Mouse (Mus musculus) forebrain, embryonic 13.5 days (tissue): ENCODE measurements around the gene Cdk1. TPM values are rescaled to one million over a fixed set of nuclear protein-coding genes. Genes with fewer than 3 reads are reported as not detected.

Source experiments
- ATAC-seq: fragments of 200-750 bp; cut with Nextera tagmentation; 2 replicates; pipeline ENCODE4 v1.8.0; 2017
- H3K27ac ChIP-seq: fragments of 300-500 bp; sonication (generic); 2 replicates; pipeline ENCODE4 v1.5.1; 2015; ENCODE audit warnings: inconsistent platforms, mild to moderate bottlenecking, moderate library complexity
- H3K27me3 ChIP-seq: fragments of 300-500 bp; sonication (generic); 2 replicates; pipeline ENCODE4 v1.6.1; 2015; ENCODE audit warnings: mild to moderate bottlenecking, inconsistent platforms
- H3K36me3 ChIP-seq: fragments of 300-500 bp; sonication (generic); 2 replicates; pipeline ENCODE4 v1.6.1; 2015; ENCODE audit warnings: mild to moderate bottlenecking, inconsistent platforms; ENCODE audit not compliant: poor library complexity, severe bottlenecking
- H3K4me1 ChIP-seq: fragments of 300-500 bp; sonication (generic); 2 replicates; pipeline ENCODE4 v1.6.1; 2015; ENCODE audit warnings: inconsistent platforms
- H3K4me2 ChIP-seq: fragments of 300-500 bp; sonication (generic); 2 replicates; pipeline ENCODE4 v1.6.1; 2015; ENCODE audit warnings: inconsistent platforms, mild to moderate bottlenecking, moderate library complexity
- H3K4me3 ChIP-seq: fragments of 300-500 bp; sonication (generic); 2 replicates; pipeline ENCODE4 v1.5.1; 2015; ENCODE audit warnings: mild to moderate bottlenecking, inconsistent platforms
- H3K9ac ChIP-seq: fragments of 300-500 bp; sonication (generic); 2 replicates; pipeline ENCODE4 v1.6.1; 2015; ENCODE audit warnings: mild to moderate bottlenecking, inconsistent platforms
- H3K9me3 ChIP-seq: fragments of 300-500 bp; sonication (generic); replicated peaks from 2 replicates; pipeline ENCODE4 v1.6.1; 2016; ENCODE audit warnings: inconsistent platforms
- WGBS: fragments of 180-500 bp; shearing (Covaris S2); methylation state at CpG from one replicate; pipeline ENCODE4 v1.1.7; 2015; 5-methylcytosine and 5-hydroxymethylcytosine counted together
- polyA plus RNA-seq: library from polyadenylated mRNA; unstranded; fragments of >200 nt; fragmentation: Nextera tagmentation; extraction: Ambion mirVana; gene quantifications from 2 replicates; pipeline ENCODE4 v1.2.1, GENCODE M21; 2015

Gene Cdk1
- polyA plus RNA-seq, result 365 and 378 TPM in 2 replicates

DNA sequence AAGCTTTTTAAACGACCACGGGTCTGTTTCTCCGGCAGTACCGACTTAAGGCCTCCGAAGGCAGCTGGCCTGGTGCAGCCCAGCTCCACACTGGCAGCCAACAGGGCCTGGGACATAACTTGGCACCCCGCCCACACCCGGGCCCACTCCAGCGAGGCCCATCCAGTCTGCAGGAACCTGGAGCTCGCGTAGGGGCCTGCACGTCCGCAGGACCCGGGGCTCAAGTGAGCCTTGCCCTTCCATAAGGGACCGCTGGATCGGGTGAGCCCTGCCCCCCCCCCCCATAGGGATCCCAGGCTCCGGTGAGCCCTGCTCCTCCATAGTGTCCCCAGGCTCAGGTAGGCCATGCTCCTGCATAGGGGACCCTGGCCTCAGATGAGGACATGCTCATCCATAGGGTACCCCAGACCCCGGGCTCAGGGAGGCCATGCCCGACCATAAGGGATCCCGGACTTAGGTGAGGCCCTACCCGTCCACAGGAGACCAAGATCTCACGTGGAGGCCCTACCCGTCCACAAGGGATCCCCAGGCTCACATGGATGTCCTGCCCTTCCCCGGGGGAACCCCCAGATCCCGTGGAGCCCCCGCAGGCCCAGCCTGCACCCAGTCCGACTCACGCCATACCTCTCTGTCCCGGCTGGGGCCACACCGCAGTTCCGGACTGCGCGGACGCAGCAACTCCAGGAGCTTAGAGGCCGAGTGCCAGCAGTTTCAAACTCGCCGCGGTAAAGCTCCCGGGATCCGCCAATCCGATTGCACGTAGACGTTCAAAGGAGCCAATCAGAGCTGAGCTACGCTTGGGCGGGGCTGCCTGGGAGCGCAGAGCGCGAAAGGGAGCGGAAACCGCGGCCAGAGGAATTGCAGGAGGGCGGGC, at the start of gene Cdk1:
Gene Cdk1 (minus strand): TSS at position 727 of the 874 bp plus-strand sequence.
- Histone ChIP-seq H3K36me3 (peaks cover 30% of the 10 kb centered on the region), H3K27me3 (no peaks in the 10 kb centered on the region), H3K4me1 (peaks cover 41% of the 10 kb centered on the region), H3K9me3 (no peaks in the 10 kb centered on the region), H3K27ac (peak within 1 kb of the TSS; percentile 61), H3K4me2 (peak within 1 kb of the TSS; percentile 80), H3K4me3 (peak within 1 kb of the TSS; percentile 76), H3K9ac (peak within 1 kb of the TSS; percentile 81)
- under 1% methylated on average over 49 of the region's 51 CpGs for WGBS
- ATAC-seq, result peak; percentile 98

GRCm38 (mm10) chr10:69399814-69400385, 47.2 kb upstream of the Cdk1 start:
- no peak for ATAC-seq
- peaks cover 25% of the 10 kb centered on the region for H3K4me1 ChIP-seq
- H3K27me3 ChIP-seq, result peaks cover 60% of the 10 kb centered on the region
- no peaks in the 10 kb centered on the region for H3K9me3 ChIP-seq
- H3K9ac ChIP-seq, result 0 out of 2 replicates have a peak overlapping the region, but pooled peaks have one; percentile 64
- WGBS, result 3% methylated on average over 17 of the region's 17 CpGs
- H3K27ac ChIP-seq, result no peak overlapping the region
- no peaks in the 10 kb centered on the region for H3K36me3 ChIP-seq
- H3K4me3 ChIP-seq, result peak overlapping the region; percentile 55
- peak overlapping the region; percentile 99 for H3K4me2 ChIP-seq

GRCm38 (mm10) chr10:69398763-69399590, 46.2 kb upstream of the Cdk1 start, which contains the start of gene Ank3:
Gene Ank3, plus strand, starts transcription at chr10:69398773.
- peaks cover 25% of the 10 kb centered on the region for H3K4me1 ChIP-seq
- H3K9ac ChIP-seq, result peak within 1 kb of the TSS; percentile 64
- peaks cover 61% of the 10 kb centered on the region for H3K27me3 ChIP-seq
- H3K9me3 ChIP-seq, result no peaks in the 10 kb centered on the region
- H3K4me2 ChIP-seq, result peak within 1 kb of the TSS; percentile 99
- H3K36me3 ChIP-seq, result no peaks in the 10 kb centered on the region
- H3K4me3 ChIP-seq, result peak within 1 kb of the TSS; percentile 55
- WGBS, result under 1% methylated on average over 75 of the region's 77 CpGs
- H3K27ac ChIP-seq, result no peak within 1 kb of the TSS
- ATAC-seq, result peak; percentile 51; the same call in 1 of the 2 replicates

GRCm38 (mm10) chr10:69398197-69398762, 45.5 kb upstream of the Cdk1 start:
- Histone ChIP-seq H3K9ac (peak overlapping the region; percentile 64), H3K27me3 (peaks cover 61% of the 10 kb centered on the region), H3K9me3 (no peaks in the 10 kb centered on the region), H3K36me3 (no peaks in the 10 kb centered on the region), H3K4me2 (peak overlapping the region; percentile 99), H3K27ac (no peak overlapping the region), H3K4me3 (peak overlapping the region; percentile 55), H3K4me1 (peaks cover 25% of the 10 kb centered on the region)
- peak; percentile 24 for ATAC-seq
- under 1% methylated on average over 26 of the region's 26 CpGs for WGBS

- Histone ChIP-seq H3K4me3 (no peak overlapping the region), H3K27ac (no peak overlapping the region), H3K4me1 (no peaks in the 10 kb centered on the region), H3K36me3 (no peaks in the 10 kb centered on the region), H3K27me3 (no peaks in the 10 kb centered on the region), H3K9ac (no peak overlapping the region), H3K9me3 (no peaks in the 10 kb centered on the region), H3K4me2 (no peak overlapping the region)
- WGBS, result 90% methylated on average over 4 of the region's 4 CpGs
- no peak for ATAC-seq
Measured at GRCm38 (mm10) chr10:69389511-69389910, 36.8 kb upstream of the Cdk1 start.

GRCm38 (mm10) chr10:69386767-69387166, 34.0 kb upstream of the Cdk1 start:
- Histone ChIP-seq H3K27me3 (no peaks in the 10 kb centered on the region), H3K4me3 (no peak overlapping the region), H3K4me1 (no peaks in the 10 kb centered on the region), H3K9ac (no peak overlapping the region), H3K4me2 (no peak overlapping the region), H3K36me3 (no peaks in the 10 kb centered on the region), H3K27ac (no peak overlapping the region), H3K9me3 (no peaks in the 10 kb centered on the region)
- WGBS, result 87% methylated on average over 8 of the region's 8 CpGs
- ATAC-seq, result no peak

- 94% methylated on average over 8 of the region's 8 CpGs for WGBS
- Histone ChIP-seq H3K27ac (no peak overlapping the region), H3K4me2 (no peak overlapping the region), H3K4me3 (no peak overlapping the region), H3K27me3 (no peaks in the 10 kb centered on the region), H3K9me3 (no peaks in the 10 kb centered on the region), H3K36me3 (no peaks in the 10 kb centered on the region), H3K4me1 (no peaks in the 10 kb centered on the region), H3K9ac (no peak overlapping the region)
- ATAC-seq, result no peak
Measured at GRCm38 (mm10) chr10:69385136-69385535, 32.4 kb upstream of the Cdk1 start.

DNA sequence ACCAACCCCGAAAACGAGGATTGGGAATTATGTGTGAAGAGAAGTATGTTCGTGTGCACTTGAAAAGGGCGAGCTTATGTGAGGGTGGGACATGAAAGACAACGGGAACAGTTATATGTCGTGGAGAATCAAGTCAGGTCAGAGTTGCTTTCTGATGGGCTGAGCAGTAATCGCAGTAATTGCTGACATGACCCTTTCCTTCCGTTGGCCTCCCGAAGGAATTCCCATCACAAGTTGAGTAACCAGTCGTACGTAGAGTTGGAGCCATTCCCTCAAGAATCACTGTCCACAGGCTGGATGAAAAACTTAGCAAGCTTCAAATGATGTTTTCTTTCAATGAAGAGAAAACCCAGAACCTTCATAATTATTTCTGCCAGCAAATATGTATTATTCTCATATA, 31.9 kb upstream of the Cdk1 start:
- H3K36me3 ChIP-seq, result no peaks in the 10 kb centered on the region
- no peaks in the 10 kb centered on the region for H3K9me3 ChIP-seq
- H3K27me3 ChIP-seq, result no peaks in the 10 kb centered on the region
- no peaks in the 10 kb centered on the region for H3K4me1 ChIP-seq
- 89% methylated on average over 11 of the region's 11 CpGs for WGBS
- no peak overlapping the region for H3K4me3 ChIP-seq
- H3K9ac ChIP-seq, result no peak overlapping the region
- no peak overlapping the region for H3K4me2 ChIP-seq
- no peak for ATAC-seq
- no peak overlapping the region for H3K27ac ChIP-seq

GRCm38 (mm10) chr10:69383186-69383585, 30.4 kb upstream of the Cdk1 start:
- H3K4me2 ChIP-seq, result no peak overlapping the region
- no peak for ATAC-seq
- H3K9me3 ChIP-seq, result no peaks in the 10 kb centered on the region
- no peaks in the 10 kb centered on the region for H3K36me3 ChIP-seq
- H3K9ac ChIP-seq, result no peak overlapping the region
- H3K27ac ChIP-seq, result no peak overlapping the region
- no peak overlapping the region for H3K4me3 ChIP-seq
- H3K4me1 ChIP-seq, result no peaks in the 10 kb centered on the region
- H3K27me3 ChIP-seq, result no peaks in the 10 kb centered on the region
- 88% methylated on average over 1 of the region's 1 CpGs for WGBS

- no peak for ATAC-seq
- no peaks in the 10 kb centered on the region for H3K27me3 ChIP-seq
- no peaks in the 10 kb centered on the region for H3K9me3 ChIP-seq
- H3K9ac ChIP-seq, result no peak overlapping the region
- no peak overlapping the region for H3K4me2 ChIP-seq
- no peak overlapping the region for H3K27ac ChIP-seq
- H3K36me3 ChIP-seq, result no peaks in the 10 kb centered on the region
- no peaks in the 10 kb centered on the region; the same call in 1 of the 2 replicates for H3K4me1 ChIP-seq
- 61% methylated on average over 7 of the region's 7 CpGs for WGBS
- no peak overlapping the region for H3K4me3 ChIP-seq
Measured at GRCm38 (mm10) chr10:69375154-69375553, 22.4 kb upstream of the Cdk1 start.

DNA sequence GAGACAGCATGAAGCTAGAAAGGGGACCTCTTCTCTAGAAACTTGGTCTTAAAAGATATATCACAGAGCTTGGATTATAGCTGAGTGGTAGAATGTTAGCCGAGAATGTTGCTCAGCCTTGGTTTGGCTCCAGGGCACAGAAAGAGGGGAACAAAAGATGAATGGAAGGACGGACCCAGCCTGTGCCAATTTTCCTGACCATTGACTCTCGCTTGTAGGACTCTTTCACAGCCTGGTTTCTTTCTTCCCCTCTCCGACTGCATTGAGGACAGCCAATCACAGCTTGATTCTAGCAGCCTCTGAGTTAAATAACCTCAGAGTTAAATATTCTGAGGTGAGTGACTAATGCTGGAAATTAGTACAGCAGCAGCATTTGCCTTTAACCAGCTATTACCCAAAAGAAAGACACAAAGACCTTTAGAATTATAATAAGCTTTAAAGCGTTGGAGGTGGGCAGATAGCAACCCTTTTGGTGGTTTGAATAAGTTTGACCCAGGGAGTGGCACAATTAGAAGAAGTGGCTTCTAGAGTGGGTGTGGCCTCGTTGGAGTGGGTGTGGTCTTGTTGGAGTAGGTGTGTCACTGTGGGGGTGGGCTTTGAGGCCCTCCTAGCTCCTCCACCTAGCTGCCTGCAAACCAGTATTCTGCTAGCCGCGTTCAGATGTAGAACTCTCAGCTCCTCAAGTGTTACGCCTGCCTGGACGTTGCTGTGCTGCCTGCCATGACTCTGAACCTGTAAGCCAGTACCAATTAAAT, 21.2 kb upstream of the Cdk1 start:
- no peak overlapping the region for H3K4me3 ChIP-seq
- no peaks in the 10 kb centered on the region for H3K9me3 ChIP-seq
- no peak overlapping the region for H3K9ac ChIP-seq
- H3K36me3 ChIP-seq, result no peaks in the 10 kb centered on the region
- H3K4me1 ChIP-seq, result no peaks in the 10 kb centered on the region; the same call in 1 of the 2 replicates
- no peak for ATAC-seq
- no peaks in the 10 kb centered on the region for H3K27me3 ChIP-seq
- WGBS, result 48% methylated on average over 10 of the region's 10 CpGs
- H3K27ac ChIP-seq, result no peak overlapping the region
- no peak overlapping the region for H3K4me2 ChIP-seq
